Mouse (Mus musculus) stomach, embryonic 15.5 days (tissue): ENCODE measurements at regions not wholly inside any gene's neighbourhood (a gene's known extent, or its start where the extent isn't known, plus 50 kb on each side); places are given as distances from the start of the nearest gene placed in this dataset.
A peak's percentile ranks its signal among the peaks of the same experiment; 100 is the strongest.

ENCODE experiments used
- ATAC-seq: fragments of 200-750 bp; cut with Nextera tagmentation; 2 replicates; pipeline ENCODE4 v1.8.0; 2017; ENCODE audit warnings: low read depth, moderate number of reproducible peaks, moderate TSS enrichment; ENCODE audit not compliant: insufficient read depth, low FRiP score
- H3K27ac ChIP-seq: fragments of 300-500 bp; sonication (generic); 2 replicates; pipeline ENCODE4 v1.5.1; 2015; ENCODE audit warnings: mild to moderate bottlenecking, inconsistent platforms
- H3K27me3 ChIP-seq: fragments of 300-500 bp; sonication (generic); replicated peaks from 2 replicates; pipeline ENCODE4 v1.6.1; 2015; ENCODE audit warnings: inconsistent platforms
- H3K36me3 ChIP-seq: fragments of 300-500 bp; sonication (generic); 2 replicates; pipeline ENCODE4 v1.6.1; 2015; ENCODE audit warnings: inconsistent platforms
- H3K4me1 ChIP-seq: fragments of 300-500 bp; sonication (generic); 2 replicates; pipeline ENCODE4 v1.6.1; 2015; ENCODE audit warnings: inconsistent platforms
- H3K4me2 ChIP-seq: fragments of 300-500 bp; sonication (generic); 2 replicates; pipeline ENCODE4 v1.6.1; 2015; ENCODE audit warnings: mild to moderate bottlenecking, inconsistent platforms
- H3K4me3 ChIP-seq: fragments of 300-500 bp; sonication (generic); replicated peaks from 2 replicates; pipeline ENCODE4 v1.5.1; 2015; ENCODE audit warnings: inconsistent platforms
- H3K9ac ChIP-seq: fragments of 300-500 bp; sonication (generic); 2 replicates; pipeline ENCODE4 v1.6.1; 2015; ENCODE audit warnings: inconsistent platforms
- H3K9me3 ChIP-seq: fragments of 300-500 bp; sonication (generic); 2 replicates; pipeline ENCODE4 v1.6.1; 2016; ENCODE audit warnings: inconsistent platforms
- WGBS: fragments of 180-500 bp; shearing (Covaris S2); methylation state at CpG from one replicate; pipeline ENCODE4 v1.1.7; 2015; 5-methylcytosine and 5-hydroxymethylcytosine counted together

DNA sequence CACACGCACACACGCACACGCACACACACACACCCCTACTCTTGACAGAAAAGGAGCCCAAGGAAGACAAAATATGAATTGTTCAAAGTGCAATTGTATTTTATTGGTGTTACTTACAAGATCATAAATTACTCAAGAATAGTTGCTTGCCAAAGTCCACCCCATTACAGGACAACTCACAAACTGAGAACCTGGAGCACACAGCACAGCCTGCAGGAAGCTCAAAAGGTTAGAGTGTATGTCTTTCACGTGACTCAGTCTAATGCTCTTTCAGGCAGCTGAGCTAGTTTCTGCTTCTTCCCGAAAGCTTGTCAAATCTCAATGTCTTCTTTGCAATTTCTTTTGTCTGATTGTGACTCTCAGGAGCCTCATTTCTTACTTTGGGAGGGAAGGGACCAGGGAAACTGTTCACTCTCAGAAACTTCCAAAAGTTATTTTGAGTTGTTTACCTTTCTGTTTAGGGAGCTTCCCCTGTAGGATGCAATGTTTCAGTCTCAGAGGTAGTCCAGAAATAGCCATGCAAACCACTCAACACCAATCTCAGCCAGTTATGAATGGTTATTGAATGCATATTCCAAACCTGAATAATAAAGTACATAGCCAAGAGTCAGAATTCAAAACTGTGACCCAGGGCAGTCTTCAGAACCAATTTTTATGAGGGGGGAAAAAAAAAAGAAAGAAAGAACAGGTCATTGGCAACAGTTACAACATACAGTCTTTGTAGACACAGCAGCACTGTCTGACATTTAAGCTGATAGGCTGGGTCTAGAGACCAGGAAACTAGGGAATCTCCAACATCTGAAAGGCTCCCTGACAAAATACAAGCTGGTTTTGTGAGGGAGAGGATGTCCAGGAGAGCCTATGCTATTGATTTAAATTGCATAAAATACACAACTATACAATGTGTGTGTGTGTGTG is 1267.1 kb downstream of the Otol1 start:
- Histone ChIP-seq H3K4me2 (no peak overlapping the region), H3K27ac (no peak overlapping the region), H3K4me1 (no peaks in the 10 kb centered on the region), H3K27me3 (no peaks in the 10 kb centered on the region), H3K9ac (no peak overlapping the region), H3K4me3 (no peak overlapping the region), H3K9me3 (no peaks in the 10 kb centered on the region), H3K36me3 (no peaks in the 10 kb centered on the region)
- WGBS, result 81% methylated on average over 5 of the region's 5 CpGs
- ATAC-seq, result peak; percentile 39; the same call in 1 of the 2 replicates

DNA sequence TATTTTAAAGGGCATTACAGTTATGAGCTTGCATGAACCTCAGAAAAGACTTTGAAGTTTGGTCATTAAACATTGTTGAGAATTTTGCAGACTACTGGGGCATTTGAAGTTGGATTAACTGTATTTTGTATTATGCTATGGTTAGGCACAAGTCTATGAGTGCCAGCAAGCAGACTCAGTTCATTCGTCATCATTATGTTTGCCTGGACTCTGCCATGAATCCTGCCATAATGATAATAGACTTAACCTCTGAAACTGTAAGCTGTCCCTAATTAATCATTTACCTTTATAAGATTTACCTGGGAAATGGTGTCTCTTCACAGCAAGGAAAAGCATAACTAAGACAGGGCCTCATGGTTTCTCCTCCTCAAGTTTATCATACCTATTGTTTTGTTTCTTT is 1289.1 kb downstream of the Otol1 start:
- H3K4me1 ChIP-seq, result no peaks in the 10 kb centered on the region
- no peak for ATAC-seq
- WGBS, result 75% methylated on average over 1 of the region's 1 CpGs
- H3K27me3 ChIP-seq, result no peaks in the 10 kb centered on the region
- H3K9ac ChIP-seq, result no peak overlapping the region
- H3K4me3 ChIP-seq, result no peak overlapping the region
- H3K9me3 ChIP-seq, result no peaks in the 10 kb centered on the region
- no peak overlapping the region for H3K4me2 ChIP-seq
- H3K27ac ChIP-seq, result no peak overlapping the region
- no peaks in the 10 kb centered on the region for H3K36me3 ChIP-seq
